Mouse (Mus musculus): ENCODE measurements around the gene Spag9. TPM values are rescaled to one million over a fixed set of nuclear protein-coding genes. Genes with fewer than 3 reads are reported as not detected.

Spag9 gene
- polyA plus RNA-seq, 1 experiment: 12.6 TPM

DNA sequence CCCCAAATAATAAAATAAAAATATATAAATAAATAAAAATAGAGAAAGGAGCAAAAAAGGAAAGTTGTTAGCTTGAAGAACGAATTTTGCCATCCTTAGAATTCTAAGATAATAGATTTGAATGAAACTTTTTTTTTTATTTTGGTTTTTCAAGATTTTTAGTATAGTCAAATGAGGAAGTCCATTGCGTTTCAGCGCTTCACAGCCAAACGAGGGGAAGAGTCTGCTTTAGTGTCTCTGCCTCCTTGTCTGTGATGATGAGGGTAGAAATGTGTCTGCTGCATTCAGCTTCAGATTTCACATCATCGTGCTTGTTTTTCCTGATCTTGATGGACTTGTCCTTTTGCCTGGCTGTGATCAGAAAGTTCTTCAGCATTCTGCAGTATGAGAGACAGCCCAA lies 10.6 kb upstream of the Spag9 start:
- no peaks in the 10 kb centered on the region for H3K79me2 ChIP-seq (ENCODE audit: control insufficient read depth, insufficient read depth)
- H3K36me3 ChIP-seq (ENCODE audit: control insufficient read depth, insufficient read depth): no peaks in the 10 kb centered on the region
- no peak overlapping the region for H3K4me3 ChIP-seq (ENCODE audit: insufficient read depth, poor library complexity, severe bottlenecking)
- TF ChIP-seq MYOG (IDR thresholded peaks at IDR 0.05; ENCODE audit: control insufficient read depth, extremely low read depth, insufficient read length) (no peak), CTCF (IDR thresholded peaks at IDR 0.05; ENCODE audit: control insufficient read depth, insufficient read depth, insufficient read length) (no peak), MAX (IDR thresholded peaks at IDR 0.05) (no peak), CEBPB (IDR thresholded peaks at IDR 0.05; ENCODE audit: low read depth) (no peak), MYOD1 (IDR thresholded peaks at IDR 0.05; ENCODE audit: control insufficient read depth, insufficient read length, low read depth) (no peak), USF1 (IDR thresholded peaks at IDR 0.05; ENCODE audit: low read depth) (no peak), FOSL1 (IDR thresholded peaks at IDR 0.05; ENCODE audit: insufficient read depth, low read length, poor library complexity, severe bottlenecking) (no peak)
- no peaks in the 10 kb centered on the region for H3K27me3 ChIP-seq (ENCODE audit: control insufficient read depth, insufficient read depth, insufficient read length)
- H3K79me3 ChIP-seq (ENCODE audit: low read depth): no peaks in the 10 kb centered on the region
- no peak overlapping the region for H3ac ChIP-seq (ENCODE audit: control insufficient read depth, insufficient read length, low read depth)

- Histone ChIP-seq H3K27me3 (ENCODE audit: control insufficient read depth, insufficient read depth, insufficient read length) (no peaks in the 10 kb centered on the region), H3K36me3 (ENCODE audit: control insufficient read depth, insufficient read depth) (no peaks in the 10 kb centered on the region), H3K4me3 (ENCODE audit: insufficient read depth, poor library complexity, severe bottlenecking) (no peak overlapping the region), H3K79me2 (ENCODE audit: control insufficient read depth, insufficient read depth) (no peaks in the 10 kb centered on the region), H3K79me3 (ENCODE audit: low read depth) (no peaks in the 10 kb centered on the region), H3ac (ENCODE audit: control insufficient read depth, insufficient read length, low read depth) (no peak overlapping the region)
- TF ChIP-seq MYOD1 (IDR thresholded peaks at IDR 0.05; ENCODE audit: control insufficient read depth, insufficient read length, low read depth) (no peak), CEBPB (IDR thresholded peaks at IDR 0.05; ENCODE audit: low read depth) (no peak), FOSL1 (IDR thresholded peaks at IDR 0.05; ENCODE audit: insufficient read depth, low read length, poor library complexity, severe bottlenecking) (no peak), MYOG (IDR thresholded peaks at IDR 0.05; ENCODE audit: control insufficient read depth, extremely low read depth, insufficient read length) (no peak), USF1 (IDR thresholded peaks at IDR 0.05; ENCODE audit: low read depth) (no peak), MAX (IDR thresholded peaks at IDR 0.05) (no peak), CTCF (IDR thresholded peaks at IDR 0.05; ENCODE audit: control insufficient read depth, insufficient read depth, insufficient read length) (no peak)
Observed at GRCm38 (mm10) chr11:93986298-93986697, 9.6 kb upstream of the Spag9 start.

DNA sequence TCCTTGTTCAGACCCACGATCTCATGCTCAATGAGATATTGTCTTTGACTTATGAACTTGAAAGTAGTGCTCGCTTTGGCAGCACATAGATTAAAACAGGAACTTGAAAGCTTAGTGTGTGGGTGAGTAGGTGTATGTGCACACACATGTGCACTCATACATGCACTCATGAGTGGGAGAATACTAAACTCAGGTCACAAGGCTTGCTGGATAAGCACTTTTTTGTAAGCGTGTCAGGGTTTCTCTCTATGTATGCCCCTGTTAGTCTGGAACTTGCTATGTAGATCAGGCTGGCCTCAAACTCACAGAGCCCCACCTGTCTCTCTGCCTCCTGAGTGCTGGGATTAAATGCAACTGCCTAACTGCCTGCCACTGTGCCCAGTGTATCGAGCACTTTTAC lies 8.9 kb upstream of the Spag9 start:
- TF ChIP-seq USF1 (IDR thresholded peaks at IDR 0.05; ENCODE audit: low read depth): no peak
- TF ChIP-seq CTCF (IDR thresholded peaks at IDR 0.05; ENCODE audit: control insufficient read depth, insufficient read depth, insufficient read length): no peak
- TF ChIP-seq MYOD1 (IDR thresholded peaks at IDR 0.05; ENCODE audit: control insufficient read depth, insufficient read length, low read depth): no peak
- TF ChIP-seq MYOG (IDR thresholded peaks at IDR 0.05; ENCODE audit: control insufficient read depth, extremely low read depth, insufficient read length): no peak
- no peak for TF ChIP-seq MAX (IDR thresholded peaks at IDR 0.05)
- no peak for TF ChIP-seq FOSL1 (IDR thresholded peaks at IDR 0.05; ENCODE audit: insufficient read depth, low read length, poor library complexity, severe bottlenecking)
- no peak for TF ChIP-seq CEBPB (IDR thresholded peaks at IDR 0.05; ENCODE audit: low read depth)
- Histone ChIP-seq H3K4me3 (ENCODE audit: insufficient read depth, poor library complexity, severe bottlenecking) (no peak overlapping the region), H3K36me3 (ENCODE audit: control insufficient read depth, insufficient read depth) (no peaks in the 10 kb centered on the region), H3K79me2 (ENCODE audit: control insufficient read depth, insufficient read depth) (no peaks in the 10 kb centered on the region), H3K27me3 (ENCODE audit: control insufficient read depth, insufficient read depth, insufficient read length) (no peaks in the 10 kb centered on the region), H3ac (ENCODE audit: control insufficient read depth, insufficient read length, low read depth) (no peak overlapping the region), H3K79me3 (ENCODE audit: low read depth) (no peaks in the 10 kb centered on the region)

- TF ChIP-seq CTCF (IDR thresholded peaks at IDR 0.05; ENCODE audit: control insufficient read depth, insufficient read depth, insufficient read length) (no peak), FOSL1 (IDR thresholded peaks at IDR 0.05; ENCODE audit: insufficient read depth, low read length, poor library complexity, severe bottlenecking) (no peak)
- Histone ChIP-seq H3K79me2 (ENCODE audit: control insufficient read depth, insufficient read depth) (no peaks in the 10 kb centered on the region), H3K4me3 (ENCODE audit: insufficient read depth, poor library complexity, severe bottlenecking) (no peak overlapping the region), H3ac (ENCODE audit: control insufficient read depth, insufficient read length, low read depth) (no peak overlapping the region), H3K36me3 (ENCODE audit: control insufficient read depth, insufficient read depth) (no peaks in the 10 kb centered on the region), H3K27me3 (ENCODE audit: control insufficient read depth, insufficient read depth, insufficient read length) (no peaks in the 10 kb centered on the region), H3K79me3 (ENCODE audit: low read depth) (no peaks in the 10 kb centered on the region)
Observed at GRCm38 (mm10) chr11:93987625-93988327, 8.1 kb upstream of the Spag9 start.

DNA sequence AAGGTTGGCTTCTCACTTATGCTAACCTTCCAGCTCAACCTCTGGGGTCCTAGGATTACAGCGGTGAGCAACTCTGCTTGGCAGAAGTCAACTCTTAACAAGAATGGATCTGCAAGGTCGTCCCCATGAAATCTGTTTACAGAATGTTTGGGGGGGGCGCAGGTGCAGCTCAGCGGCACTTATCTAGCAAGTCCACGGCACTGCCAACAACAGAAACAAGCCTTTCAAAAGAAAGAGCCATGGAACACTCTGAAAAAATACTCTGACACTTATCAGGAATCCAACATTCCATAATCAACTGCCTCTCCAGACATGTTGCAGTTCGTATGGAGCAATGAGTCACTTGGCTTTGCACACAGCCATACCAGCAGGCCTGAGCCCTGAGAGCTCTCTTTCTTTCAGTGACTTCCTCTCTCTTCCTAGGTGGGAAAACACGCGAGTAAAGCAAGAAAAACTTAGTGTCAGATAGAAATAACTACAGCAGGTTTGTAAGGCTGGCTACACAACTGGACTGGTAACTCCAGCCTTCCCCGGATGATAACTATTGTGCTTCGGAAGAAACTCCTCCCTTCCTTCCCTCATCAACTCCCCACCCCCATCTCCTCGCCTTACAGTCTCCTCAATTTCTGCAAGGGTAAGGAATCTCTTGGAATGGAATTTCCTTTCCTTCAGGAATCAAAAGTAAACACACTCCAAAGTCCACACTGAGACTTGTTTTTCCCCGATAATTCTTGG lies 7.4 kb upstream of the Spag9 start:
- H3K36me3 ChIP-seq (ENCODE audit: control insufficient read depth, insufficient read depth): no peaks in the 10 kb centered on the region
- H3ac ChIP-seq (ENCODE audit: control insufficient read depth, insufficient read length, low read depth): no peak overlapping the region
- no peaks in the 10 kb centered on the region for H3K79me2 ChIP-seq (ENCODE audit: control insufficient read depth, insufficient read depth)
- no peaks in the 10 kb centered on the region for H3K27me3 ChIP-seq (ENCODE audit: control insufficient read depth, insufficient read depth, insufficient read length)
- no peak for TF ChIP-seq FOSL1 (IDR thresholded peaks at IDR 0.05; ENCODE audit: insufficient read depth, low read length, poor library complexity, severe bottlenecking)
- no peak for TF ChIP-seq MYOD1 (IDR thresholded peaks at IDR 0.05; ENCODE audit: control insufficient read depth, insufficient read length, low read depth)
- TF ChIP-seq USF1 (IDR thresholded peaks at IDR 0.05; ENCODE audit: low read depth): no peak
- TF ChIP-seq MYOG (IDR thresholded peaks at IDR 0.05; ENCODE audit: control insufficient read depth, extremely low read depth, insufficient read length): no peak
- TF ChIP-seq MAX (IDR thresholded peaks at IDR 0.05): no peak
- no peak for TF ChIP-seq CTCF (IDR thresholded peaks at IDR 0.05; ENCODE audit: control insufficient read depth, insufficient read depth, insufficient read length)
- no peak for TF ChIP-seq CEBPB (IDR thresholded peaks at IDR 0.05; ENCODE audit: low read depth)
- H3K4me3 ChIP-seq (ENCODE audit: insufficient read depth, poor library complexity, severe bottlenecking): no peak overlapping the region
- no peaks in the 10 kb centered on the region for H3K79me3 ChIP-seq (ENCODE audit: low read depth)
